In the genomic region with DNA sequence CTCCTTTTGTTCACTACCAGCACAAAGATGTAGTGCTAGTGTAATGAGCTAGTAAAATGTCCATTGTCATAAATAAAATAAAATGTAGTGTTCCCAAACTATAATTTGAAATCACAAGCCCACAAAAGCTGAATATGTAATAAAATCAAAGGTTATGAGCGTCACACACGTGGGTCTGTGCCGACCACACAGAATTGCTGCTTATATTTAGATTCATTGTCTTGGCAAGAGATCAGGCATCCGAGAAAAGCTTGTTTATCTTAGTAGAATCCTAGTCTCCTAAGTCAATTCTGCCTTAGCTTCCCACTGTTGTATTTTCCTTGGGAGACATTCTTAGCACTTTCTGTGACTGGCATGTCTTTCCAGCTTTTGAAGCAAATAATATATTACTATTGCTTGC, we compare ENCODE assay signal across 15 mouse cellular contexts.
"Had no signal": no experiment of that assay in that cellular context is flagged by ENCODE, and none has a peak within 500 bp of the region (broad histone marks: within the 10 kb centered on the region; RNA-seq: fewer than 3 reads in every experiment).

No protein-coding gene starts in this region.

- H3K4me3 ChIP-seq: intestine, embryonic 15.5 days; layer of hippocampus, adult 2 months; limb, embryonic 10.5 days; limb, embryonic 13.5 days; liver, embryonic 12.5 days; liver, embryonic 15.5 days had no signal

- H3K9me3 ChIP-seq: intestine, embryonic 15.5 days; limb, embryonic 10.5 days; limb, embryonic 13.5 days; liver, embryonic 12.5 days; liver, embryonic 15.5 days had no signal

- H3K9ac ChIP-seq: intestine, embryonic 15.5 days; limb, embryonic 13.5 days; liver, embryonic 12.5 days; liver, embryonic 15.5 days had no signal

- H3K4me1 ChIP-seq: intestine, embryonic 15.5 days; limb, embryonic 10.5 days; limb, embryonic 13.5 days; liver, embryonic 12.5 days; liver, embryonic 15.5 days had no signal

- ATAC-seq: hindbrain, embryonic 16.5 days; intestine, embryonic 15.5 days; liver, embryonic 12.5 days had no signal

- DNase-seq: kidney, adult 18-20 months; layer of hippocampus, adult 9-11 months; liver; lung, adult 2 months; midbrain, embryonic 14.5 days; thymus, adult 18-20 months; thymus, postnatal 36 days had no signal

- H3K36me3 ChIP-seq: intestine, embryonic 15.5 days; limb, embryonic 10.5 days; limb, embryonic 13.5 days; liver, embryonic 12.5 days; liver, embryonic 15.5 days had no signal

- H3K27ac ChIP-seq: intestine, embryonic 15.5 days; layer of hippocampus, adult 2 months; limb, embryonic 10.5 days; limb, embryonic 13.5 days; liver, embryonic 12.5 days; liver, embryonic 15.5 days had no signal

- H3K4me2 ChIP-seq: intestine, embryonic 15.5 days; limb, embryonic 13.5 days; liver, embryonic 12.5 days; liver, embryonic 15.5 days; midbrain, embryonic 11.5 days had no signal

- H3K27me3 ChIP-seq: intestine, embryonic 15.5 days; limb, embryonic 13.5 days; liver, embryonic 12.5 days; liver, embryonic 15.5 days had no signal
